Mouse (Mus musculus) thymus, adult 18-20 months (tissue): ENCODE measurements around the gene Olfr862.

Experiments
- DNase-seq, 2 experiments: peaks; one replicate each; pipeline ENCODE4 v3.0.0; 2022; ENCODE audit warnings: mixed read lengths in 2 of 2

The Olfr862 gene

GRCm38 (mm10) chr9:19887904-19888303 is at the start of gene Olfr862:
Olfr862 (minus strand) TSS chr9:19888004.
- no peak for DNase-seq

GRCm38 (mm10) chr9:19916565-19916964 is 28.8 kb upstream of the Olfr862 start, which contains the start of gene Olfr77:
Olfr77 (plus strand) TSS chr9:19916865.
- DNase-seq, result no peak

GRCm38 (mm10) chr9:19911170-19911569 is 23.4 kb upstream of the Olfr862 start:
- DNase-seq, result no peak

DNA sequence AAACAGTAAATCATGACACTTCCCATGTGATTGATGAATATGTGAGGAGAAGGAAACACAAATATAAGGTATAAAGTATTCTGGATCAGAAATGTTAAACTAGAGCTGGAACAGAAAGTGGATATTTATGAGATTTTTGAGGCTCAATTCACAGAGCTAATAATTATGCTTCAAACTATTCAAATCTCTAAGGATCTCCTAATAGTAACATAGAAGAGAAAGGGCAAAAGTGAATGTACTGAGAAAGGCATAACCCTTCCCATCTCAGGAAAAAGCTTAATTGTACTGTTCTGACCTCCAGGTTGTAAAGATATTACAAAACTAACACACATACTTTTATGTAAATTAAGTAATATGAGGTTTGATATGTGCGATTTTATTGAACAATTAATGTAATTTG is 38.2 kb downstream of the Olfr862 start, which contains the start of gene Olfr860:
Gene Olfr860 (minus strand): TSS at position 101 of the 400 bp plus-strand sequence.
- no peak for DNase-seq
